ENCODE assay signal across 17 mouse cellular contexts in the genomic region with DNA sequence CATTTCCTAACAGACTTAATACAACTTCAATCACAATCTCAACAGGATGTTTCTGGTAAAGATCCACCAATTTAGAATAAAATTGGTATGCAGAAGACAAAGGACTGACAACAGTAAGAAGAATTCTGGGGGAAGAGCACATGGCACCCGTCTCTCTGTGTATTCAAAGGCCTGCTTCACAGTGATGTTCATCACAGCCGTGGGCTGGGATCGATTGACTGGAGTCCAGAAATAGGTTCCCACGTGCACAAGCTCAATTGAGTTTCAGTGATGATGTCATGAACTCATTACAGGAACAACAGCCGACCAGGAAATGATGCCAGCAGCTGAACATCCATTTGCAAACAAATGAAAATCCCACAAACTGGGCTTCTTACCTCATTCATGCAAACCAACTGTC.
DNase-seq lines count a peak whose midpoint lies in the region; ATAC-seq and TF ChIP-seq lines count a peak whose summit lies in the region.
"Had no signal": no experiment of that assay in that cellular context is flagged by ENCODE, and none has a peak within 500 bp of the region (broad histone marks: within the 10 kb centered on the region; RNA-seq: fewer than 3 reads in every experiment).

No protein-coding gene starts in this region.

- no peak overlapping the region for H3K4me2 ChIP-seq in hindbrain, embryonic 14.5 days (replicated peaks)
- H3K4me2 ChIP-seq in hindbrain, embryonic 11.5 days (replicated peaks; ENCODE audit: low read depth, low read length) = no peak overlapping the region
- no peak overlapping the region for H3K4me2 ChIP-seq in forebrain, embryonic 16.5 days (ENCODE audit: low read length)
- no peak overlapping the region for H3K4me2 ChIP-seq in intestine, postnatal 0 days (replicated peaks; ENCODE audit: low read depth)
- H3K4me2 ChIP-seq: intestine, embryonic 15.5 days; midbrain, embryonic 12.5 days had no signal

- H3K4me3 ChIP-seq in hindbrain, embryonic 14.5 days (replicated peaks; ENCODE audit: low read length) = no peak overlapping the region
- H3K4me3 ChIP-seq in hindbrain, embryonic 11.5 days (ENCODE audit: low read depth, low read length) = no peak overlapping the region
- H3K4me3 ChIP-seq in forebrain, embryonic 16.5 days (replicated peaks; ENCODE audit: low read length) = no peak overlapping the region
- H3K4me3 ChIP-seq in intestine, postnatal 0 days (ENCODE audit: low read depth, low read length) = no peak overlapping the region
- H3K4me3 ChIP-seq: intestine, embryonic 15.5 days; left cerebral cortex, adult 2 months; midbrain, embryonic 12.5 days had no signal

- 47% methylated on average over 5 of the region's 5 CpGs for WGBS in hindbrain, embryonic 14.5 days
- 72% methylated on average over 5 of the region's 5 CpGs for WGBS in hindbrain, embryonic 11.5 days
- WGBS in forebrain, embryonic 16.5 days = 20% methylated on average over 5 of the region's 5 CpGs
- WGBS in intestine, postnatal 0 days = 55% methylated on average over 5 of the region's 5 CpGs

- no peak for TF ChIP-seq CTCF in intestine, postnatal 0 days (IDR thresholded peaks at IDR 0.05; ENCODE audit: low read depth)

- H3K36me3 ChIP-seq in hindbrain, embryonic 14.5 days (replicated peaks; ENCODE audit: control insufficient read depth, insufficient read depth) = no peaks in the 10 kb centered on the region
- H3K36me3 ChIP-seq in hindbrain, embryonic 11.5 days (ENCODE audit: control insufficient read depth, insufficient read depth, low read length) = no peaks in the 10 kb centered on the region
- H3K36me3 ChIP-seq in forebrain, embryonic 16.5 days (ENCODE audit: control insufficient read depth, insufficient read depth) = no peaks in the 10 kb centered on the region
- no peaks in the 10 kb centered on the region for H3K36me3 ChIP-seq in intestine, postnatal 0 days (ENCODE audit: control insufficient read depth, insufficient read depth)
- H3K36me3 ChIP-seq: G1E; intestine, embryonic 15.5 days; midbrain, embryonic 12.5 days had no signal

- no peak for ATAC-seq in hindbrain, embryonic 14.5 days (ENCODE audit: low FRiP score)
- ATAC-seq in hindbrain, embryonic 11.5 days (ENCODE audit: low FRiP score) = no peak
- ATAC-seq in forebrain, embryonic 16.5 days = peak; percentile 50; the same call in 1 of the 2 replicates
- ATAC-seq in intestine, postnatal 0 days = no peak
- ATAC-seq: intestine, embryonic 15.5 days had no signal

- H3K27ac ChIP-seq in hindbrain, embryonic 14.5 days = 0 out of 2 replicates have a peak overlapping the region, but pooled peaks have one; percentile 20
- H3K27ac ChIP-seq in hindbrain, embryonic 11.5 days (ENCODE audit: low read depth, low read length) = no peak overlapping the region
- H3K27ac ChIP-seq in forebrain, embryonic 16.5 days (ENCODE audit: low read length) = no peak overlapping the region
- H3K27ac ChIP-seq in intestine, postnatal 0 days (ENCODE audit: low read depth, low read length) = no peak overlapping the region
- H3K27ac ChIP-seq: intestine, embryonic 15.5 days; left cerebral cortex, adult 2 months; macrophage; midbrain, embryonic 12.5 days had no signal

- H3K9me3 ChIP-seq in hindbrain, embryonic 14.5 days (ENCODE audit: control insufficient read depth, low read length) = no peaks in the 10 kb centered on the region
- no peaks in the 10 kb centered on the region for H3K9me3 ChIP-seq in hindbrain, embryonic 11.5 days (ENCODE audit: control insufficient read depth, low read length)
- H3K9me3 ChIP-seq in forebrain, embryonic 16.5 days (ENCODE audit: control insufficient read depth, low read length) = no peaks in the 10 kb centered on the region
- H3K9me3 ChIP-seq in intestine, postnatal 0 days (ENCODE audit: control insufficient read depth) = no peaks in the 10 kb centered on the region
- H3K9me3 ChIP-seq: G1E; intestine, embryonic 15.5 days; midbrain, embryonic 12.5 days had no signal

- no peaks in the 10 kb centered on the region for H3K4me1 ChIP-seq in hindbrain, embryonic 14.5 days (replicated peaks; ENCODE audit: control insufficient read depth, insufficient read depth, low read length)
- H3K4me1 ChIP-seq in hindbrain, embryonic 11.5 days (replicated peaks; ENCODE audit: control insufficient read depth, insufficient read depth, low read length) = no peaks in the 10 kb centered on the region
- peaks cover 3% of the 10 kb centered on the region; the same call in 1 of the 2 replicates for H3K4me1 ChIP-seq in forebrain, embryonic 16.5 days (replicated peaks; ENCODE audit: control insufficient read depth, insufficient read depth, low read length)
- H3K4me1 ChIP-seq in intestine, postnatal 0 days (replicated peaks; ENCODE audit: control insufficient read depth, insufficient read depth, low read length) = no peaks in the 10 kb centered on the region
- H3K4me1 ChIP-seq: intestine, embryonic 15.5 days; midbrain, embryonic 12.5 days had no signal

- H3K9ac ChIP-seq in hindbrain, embryonic 14.5 days = no peak overlapping the region
- H3K9ac ChIP-seq in hindbrain, embryonic 11.5 days (ENCODE audit: low read depth, low read length) = no peak overlapping the region
- no peak overlapping the region for H3K9ac ChIP-seq in forebrain, embryonic 16.5 days (replicated peaks; ENCODE audit: low read depth, low read length)
- H3K9ac ChIP-seq in intestine, postnatal 0 days (ENCODE audit: low read depth, low read length) = no peak overlapping the region
- H3K9ac ChIP-seq: intestine, embryonic 15.5 days; midbrain, embryonic 12.5 days had no signal

- DNase-seq in hindbrain, embryonic 14.5 days (ENCODE audit: low spot score) = peak; percentile 47
- DNase-seq in hindbrain, embryonic 11.5 days (ENCODE audit: low spot score) = no peak
- DNase-seq in right cerebral cortex, adult 18-20 months = peak; percentile 33
- no peak for DNase-seq in right cerebral cortex, postnatal 25 days
- DNase-seq in telencephalon, adult 2 months (ENCODE audit: low read depth, low spot score) = peak; percentile 54
- no peak for DNase-seq in thymus, postnatal 14 days
- DNase-seq: cerebellum, postnatal 36 days; gastrocnemius, postnatal 36 days; liver; lung, adult 18-20 months had no signal

- H3K27me3 ChIP-seq in hindbrain, embryonic 14.5 days (ENCODE audit: control insufficient read depth, insufficient read depth, low read length) = no peaks in the 10 kb centered on the region
- no peaks in the 10 kb centered on the region for H3K27me3 ChIP-seq in hindbrain, embryonic 11.5 days (ENCODE audit: control insufficient read depth, insufficient read depth, low read length)
- no peaks in the 10 kb centered on the region for H3K27me3 ChIP-seq in forebrain, embryonic 16.5 days (replicated peaks; ENCODE audit: control insufficient read depth, insufficient read depth, low read length)
- no peaks in the 10 kb centered on the region for H3K27me3 ChIP-seq in intestine, postnatal 0 days (replicated peaks; ENCODE audit: control insufficient read depth, insufficient read depth, low read length)
- H3K27me3 ChIP-seq: intestine, embryonic 15.5 days; midbrain, embryonic 12.5 days had no signal

Comparison
In these comparisons a context has a peak if more than half of its experiments do, and no peak if none do; other contexts are left out.
1. DNase-seq: peak in hindbrain, embryonic 14.5 days (single experiment), right cerebral cortex, adult 18-20 months (single experiment) and telencephalon, adult 2 months (single experiment); none in hindbrain, embryonic 11.5 days (single experiment), right cerebral cortex, postnatal 25 days (single experiment) and thymus, postnatal 14 days (single experiment).